Mouse (Mus musculus): Measurements from ENCODE around the gene Hmcn2. TPM values are rescaled to one million over a fixed set of nuclear protein-coding genes. Genes with fewer than 3 reads are reported as not detected.

Hmcn2 gene
- total RNA-seq, 2 experiments from 2014 or later: 0.09 to 0.15 TPM

DNA sequence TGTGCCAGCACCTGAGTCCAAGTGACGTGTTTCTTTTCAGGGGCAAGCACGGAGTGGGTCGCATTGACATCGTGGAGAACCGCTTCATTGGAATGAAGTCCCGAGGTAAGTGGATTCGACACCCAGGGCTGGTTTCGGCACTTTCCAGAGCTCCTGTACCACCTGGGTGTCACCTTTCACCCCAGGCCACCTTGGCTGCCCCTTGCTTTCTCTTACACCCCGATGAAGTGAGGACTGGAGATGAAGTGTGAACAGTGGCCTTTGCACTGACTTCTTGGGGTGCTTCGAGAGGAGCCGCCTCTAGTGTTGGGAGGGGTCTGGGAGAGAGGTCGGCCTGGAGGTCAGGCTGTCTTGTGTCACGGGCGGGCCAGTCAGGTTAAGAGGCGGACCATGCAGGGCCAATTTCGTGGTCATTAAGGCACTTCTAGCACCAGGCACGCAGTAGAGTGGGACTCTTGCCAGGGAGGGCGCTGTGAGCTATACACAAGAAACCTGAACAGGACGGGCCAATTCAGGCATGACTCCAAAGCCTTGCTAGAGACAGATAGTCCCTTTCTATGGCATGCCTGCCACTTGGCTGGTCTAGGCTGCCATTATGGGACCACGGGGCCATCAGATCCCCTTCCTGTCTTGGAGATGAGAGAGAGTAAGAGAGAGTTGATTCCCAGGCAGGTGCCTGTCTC is 187.4 kb downstream of the Hmcn2 start:
- ATAC-seq (replicated peaks; ENCODE audit: poor library complexity, severe bottlenecking): no peak

DNA sequence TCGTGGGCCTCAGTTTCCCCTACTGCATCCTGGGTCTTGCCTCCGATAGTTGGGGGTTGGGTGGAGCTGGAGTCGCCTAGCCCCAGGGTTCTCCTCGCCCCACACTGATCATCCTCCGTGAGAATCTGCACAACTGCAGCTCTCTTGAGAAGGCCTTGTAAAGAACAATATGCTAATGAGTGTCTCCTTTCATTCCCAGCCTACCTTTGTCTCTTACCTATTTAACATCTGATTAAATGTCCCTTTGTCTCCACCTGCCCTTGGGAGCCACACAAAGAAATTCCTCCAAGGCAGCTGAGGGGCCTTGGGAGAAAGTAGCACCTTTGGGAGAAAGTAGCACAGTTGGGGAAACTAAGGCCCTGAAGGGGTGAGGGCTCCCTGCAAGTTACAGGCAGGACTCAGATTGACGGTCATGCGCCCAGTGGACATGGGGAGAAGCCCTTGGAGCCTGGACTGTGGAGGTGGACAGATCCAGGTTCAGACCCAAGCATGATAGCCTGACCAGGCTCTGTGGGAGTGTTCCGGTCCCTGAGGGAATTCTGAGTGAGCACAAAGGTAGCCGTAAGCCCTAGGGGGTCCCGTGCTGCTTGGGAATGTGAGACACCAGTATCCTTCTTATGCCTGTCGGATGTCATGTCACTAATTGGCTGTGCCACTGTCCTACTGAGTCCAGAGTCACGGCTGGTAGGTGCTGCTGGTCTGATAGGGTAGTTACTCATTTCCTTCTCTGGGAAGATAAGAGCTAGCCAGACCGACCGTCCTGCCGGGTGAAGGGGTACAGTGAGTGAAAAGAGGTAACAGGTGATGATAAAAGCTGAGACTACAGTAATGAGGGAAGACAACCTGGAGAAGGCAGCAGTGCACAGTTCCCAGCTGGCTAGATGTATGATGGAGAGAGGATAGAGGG is 188.7 kb downstream of the Hmcn2 start:
- no peak for ATAC-seq (replicated peaks; ENCODE audit: poor library complexity, severe bottlenecking)

DNA sequence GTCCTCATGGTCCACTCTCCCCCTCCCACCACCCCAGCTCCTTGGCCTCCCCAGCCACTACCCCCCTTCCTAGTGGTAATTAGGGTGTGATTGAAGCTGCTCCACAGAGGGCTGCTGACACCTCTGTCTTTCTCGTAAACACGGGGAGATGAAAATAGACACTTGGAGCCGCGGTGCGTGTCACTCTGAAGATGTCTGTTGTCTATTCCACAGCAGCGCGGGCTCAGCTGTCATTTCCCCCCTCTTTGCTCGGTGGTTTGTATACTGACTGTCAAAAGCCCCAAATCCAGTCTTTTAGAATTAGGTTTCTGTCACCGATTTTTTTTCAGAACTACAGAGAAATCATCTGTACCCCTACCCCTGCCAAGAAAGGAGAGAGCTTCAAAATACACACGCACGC is 191.3 kb downstream of the Hmcn2 start:
- ATAC-seq (replicated peaks; ENCODE audit: poor library complexity, severe bottlenecking): no peak

DNA sequence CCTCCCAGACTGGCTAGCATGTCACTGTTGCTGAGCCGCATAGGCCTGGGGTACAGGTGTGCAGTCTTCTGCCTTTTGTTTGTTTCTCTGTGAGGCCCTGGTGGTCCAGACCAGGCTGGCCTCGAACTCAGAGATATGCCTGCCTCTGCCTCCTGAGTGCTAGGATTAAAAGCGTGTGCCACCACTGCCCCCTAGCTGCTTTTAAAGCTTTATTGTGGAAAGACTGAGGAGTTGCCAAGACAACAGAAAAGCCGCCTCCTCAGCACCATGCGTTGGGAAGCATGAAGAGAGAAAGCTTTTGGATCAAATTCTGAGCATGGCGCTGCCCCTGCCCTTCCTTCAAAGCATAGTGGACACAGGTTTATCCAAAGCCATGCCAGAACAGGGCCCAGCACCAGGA is 194.6 kb downstream of the Hmcn2 start:
- no peak for ATAC-seq (replicated peaks; ENCODE audit: poor library complexity, severe bottlenecking)

Other genes with a start within 250 kb of the Hmcn2 start
- gene Fnbp1, start 172.4 kb upstream of the Hmcn2 start, total RNA-seq (2014; fragmentation: Nextera tagmentation): 57.0 and 64.0 TPM in 2 replicates
- gene Fnbp1, start 172.4 kb upstream of the Hmcn2 start, total RNA-seq (2017): 24.3 and 47.2 TPM in 2 replicates
- 12.8 and 13.5 TPM in 2 replicates for gene Gpr107, start 162.1 kb upstream of the Hmcn2 start, total RNA-seq (2014; fragmentation: Nextera tagmentation)
- gene Gpr107, start 162.1 kb upstream of the Hmcn2 start, total RNA-seq (2017): 16.4 and 16.9 TPM in 2 replicates
- 2.1 and 4.6 TPM in 2 replicates for gene Ncs1, start 68.6 kb upstream of the Hmcn2 start, total RNA-seq (2014; fragmentation: Nextera tagmentation)
- 2.5 and 3.2 TPM in 2 replicates for gene Ncs1, start 68.6 kb upstream of the Hmcn2 start, total RNA-seq (2017)
- 148 and 162 TPM in 2 replicates for gene Ass1, start 155.8 kb downstream of the Hmcn2 start, total RNA-seq (2014; fragmentation: Nextera tagmentation)
- 115 and 128 TPM in 2 replicates for gene Ass1, start 155.8 kb downstream of the Hmcn2 start, total RNA-seq (2017)